Mouse (Mus musculus): ENCODE results near the gene Gper1.

The Gper1 gene

DNA sequence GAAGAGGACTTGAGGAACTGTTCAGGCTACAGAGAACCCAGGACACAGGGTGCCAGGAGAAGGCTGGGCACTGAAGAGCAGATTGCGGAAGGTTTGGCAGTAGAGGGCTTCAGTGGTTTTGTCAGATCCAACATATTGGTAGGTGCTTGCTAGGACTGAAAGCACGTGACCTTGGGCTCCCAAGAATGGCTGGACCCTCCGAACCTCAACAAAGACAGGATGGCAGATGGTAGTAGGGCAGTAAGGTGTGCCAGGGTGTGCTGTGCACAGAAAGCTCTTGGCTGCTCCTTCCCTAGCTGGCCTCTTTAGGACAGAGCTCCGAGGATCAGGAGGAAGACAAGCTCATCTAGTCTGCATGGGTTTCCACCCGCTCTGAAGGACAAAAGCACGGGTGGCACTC is 11.8 kb upstream of the Gper1 start:
- DNase-seq (ENCODE audit: low read depth, low spot score) = no peak

- no peak for DNase-seq (ENCODE audit: low read depth, low spot score)
Measured at GRCm38 (mm10) chr5:139411665-139412314, 11.2 kb upstream of the Gper1 start.

- no peak for DNase-seq (ENCODE audit: low read depth, low spot score)
Measured at GRCm38 (mm10) chr5:139413545-139413944, 9.4 kb upstream of the Gper1 start.

DNA sequence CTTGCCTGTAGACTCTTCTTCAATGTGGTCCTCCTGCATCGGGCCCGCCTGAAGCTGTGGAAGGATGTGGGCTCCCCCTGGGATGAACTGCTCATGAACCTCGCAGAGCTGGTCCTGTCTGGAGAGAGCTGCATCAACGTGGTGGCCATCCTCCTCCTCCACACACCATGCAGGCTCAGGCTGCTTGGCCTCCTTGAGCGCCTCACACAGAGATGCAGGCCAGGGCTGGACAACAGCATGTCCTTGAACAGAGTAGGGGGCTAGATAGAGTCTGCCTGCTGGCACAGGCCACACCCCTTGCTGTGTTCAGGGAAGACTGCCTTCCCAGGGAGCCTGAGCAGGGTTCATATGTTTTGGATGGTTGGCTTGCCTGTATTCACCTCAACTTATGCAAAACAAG is 8.0 kb upstream of the Gper1 start:
- no peak for DNase-seq (ENCODE audit: low read depth, low spot score)

GRCm38 (mm10) chr5:139416942-139417341 is 6.0 kb upstream of the Gper1 start:
- DNase-seq (ENCODE audit: low read depth, low spot score) = no peak

DNA sequence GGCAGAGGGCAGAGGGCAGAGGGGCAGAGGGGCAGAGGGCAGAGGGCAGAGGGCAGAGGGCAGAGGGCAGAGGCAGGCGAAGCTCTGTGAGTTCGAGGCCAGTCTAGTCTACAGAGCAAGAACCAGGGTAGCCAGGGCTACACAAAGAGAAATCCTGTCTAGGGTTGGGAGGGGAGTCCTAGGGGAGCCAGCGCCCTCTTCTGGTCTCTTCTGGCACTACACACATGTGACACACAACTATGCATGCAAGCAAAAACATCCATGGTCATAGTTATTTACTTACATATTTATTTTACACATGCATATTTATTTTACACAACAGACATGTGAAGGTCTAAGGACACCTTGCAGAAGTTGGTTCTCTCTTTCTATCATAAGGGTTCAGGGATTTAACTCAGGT is 5.5 kb upstream of the Gper1 start:
- DNase-seq (ENCODE audit: low read depth, low spot score) = no peak

- DNase-seq (ENCODE audit: low read depth, low spot score) = no peak
Measured at GRCm38 (mm10) chr5:139418110-139418509, 4.8 kb upstream of the Gper1 start.

- no peak for DNase-seq (ENCODE audit: low read depth, low spot score)
Measured at GRCm38 (mm10) chr5:139418633-139419032, 4.3 kb upstream of the Gper1 start.

DNA sequence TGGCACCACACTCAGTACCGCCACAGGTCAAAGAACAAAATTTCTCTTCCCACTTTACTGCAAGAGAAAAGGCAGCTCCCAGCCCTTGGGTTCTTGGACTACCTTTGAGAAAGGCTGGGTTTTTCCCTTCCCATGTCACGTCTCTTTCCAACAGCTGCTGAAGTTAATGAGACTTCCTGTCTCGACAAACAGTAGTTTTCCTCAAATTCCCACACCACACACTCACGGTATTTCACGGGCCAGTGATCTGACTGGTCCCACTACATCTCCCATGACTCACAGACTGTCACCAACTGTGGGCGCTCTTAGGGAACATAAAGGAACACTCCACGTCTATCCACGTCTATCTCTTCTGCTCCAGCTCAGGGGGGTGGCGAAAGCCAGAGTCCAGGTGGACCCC is 2.2 kb downstream of the Gper1 start:
- DNase-seq (ENCODE audit: low read depth, low spot score) = no peak

- DNase-seq (ENCODE audit: low read depth, low spot score) = no peak
Measured at GRCm38 (mm10) chr5:139427001-139427400, 4.0 kb downstream of the Gper1 start.

GRCm38 (mm10) chr5:139427989-139428388 is 5.0 kb downstream of the Gper1 start:
- no peak for DNase-seq (ENCODE audit: low read depth, low spot score)

GRCm38 (mm10) chr5:139429818-139430341 is 6.9 kb downstream of the Gper1 start:
- no peak for DNase-seq (ENCODE audit: low read depth, low spot score)

DNA sequence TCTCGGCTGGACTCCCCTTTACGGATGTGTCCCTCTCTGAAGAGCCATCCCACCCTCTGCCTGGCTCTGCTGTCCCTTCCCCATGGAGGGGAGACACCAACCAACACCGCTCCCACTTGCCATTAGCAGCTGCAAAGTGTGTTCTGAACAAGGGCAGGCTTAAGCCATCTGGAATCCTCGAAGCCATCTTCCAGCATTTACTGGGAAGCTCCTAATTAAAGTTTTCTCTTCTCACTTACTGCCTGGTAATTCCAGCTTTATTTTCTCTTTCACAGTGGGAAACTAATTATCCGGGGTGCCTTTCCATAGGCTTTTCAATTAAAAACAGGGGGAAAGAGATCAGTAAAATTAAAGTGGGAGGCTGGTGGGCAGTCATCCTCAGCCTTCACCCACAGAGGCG is 9.4 kb downstream of the Gper1 start:
- DNase-seq (ENCODE audit: low read depth, low spot score) = no peak

- DNase-seq (ENCODE audit: low read depth, low spot score) = no peak
Measured at GRCm38 (mm10) chr5:139432747-139433508, 10.0 kb downstream of the Gper1 start.

GRCm38 (mm10) chr5:139433842-139434568 is 11.1 kb downstream of the Gper1 start:
- DNase-seq (ENCODE audit: low read depth, low spot score) = no peak

DNA sequence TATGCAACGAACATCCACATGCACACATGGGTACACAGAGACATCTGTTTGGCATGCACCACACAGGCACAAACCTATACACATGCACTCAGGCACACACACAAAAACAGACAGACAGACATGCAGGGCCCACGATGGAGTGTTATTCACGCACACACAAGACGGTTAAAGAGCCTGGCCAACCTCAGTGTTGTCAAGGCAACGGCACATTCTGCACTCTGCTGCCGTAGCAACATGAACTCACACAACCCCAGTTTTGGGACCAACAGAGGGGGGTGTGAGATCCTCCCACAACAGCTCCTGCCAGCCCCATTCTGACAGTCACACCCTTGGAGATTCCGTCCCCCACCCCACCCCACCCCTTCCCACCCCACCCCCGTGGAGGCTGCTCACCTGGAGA is 12.0 kb downstream of the Gper1 start:
- no peak for DNase-seq (ENCODE audit: low read depth, low spot score)

GRCm38 (mm10) chr5:139437769-139438168 is 14.8 kb downstream of the Gper1 start:
- DNase-seq (ENCODE audit: low read depth, low spot score) = no peak

DNA sequence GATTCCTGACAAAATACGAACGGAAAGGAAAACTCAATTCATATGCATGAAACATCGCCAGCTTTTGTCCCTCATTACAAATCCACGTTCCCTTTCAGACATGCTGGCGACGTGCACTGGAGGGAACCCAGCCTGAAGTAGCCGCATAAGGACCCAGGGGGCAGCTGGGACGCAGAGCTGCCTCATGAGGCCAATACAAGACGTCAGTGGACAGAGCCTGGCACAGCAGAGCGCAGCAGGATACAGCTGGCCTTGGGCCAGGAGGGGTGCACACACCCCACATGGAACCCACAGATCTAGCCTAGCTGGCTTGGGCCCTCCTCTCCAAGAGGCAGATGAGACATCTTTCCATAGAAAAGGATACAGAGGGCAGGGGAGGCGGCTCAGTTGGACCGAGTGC is 15.5 kb downstream of the Gper1 start:
- no peak for DNase-seq (ENCODE audit: low read depth, low spot score)

DNA sequence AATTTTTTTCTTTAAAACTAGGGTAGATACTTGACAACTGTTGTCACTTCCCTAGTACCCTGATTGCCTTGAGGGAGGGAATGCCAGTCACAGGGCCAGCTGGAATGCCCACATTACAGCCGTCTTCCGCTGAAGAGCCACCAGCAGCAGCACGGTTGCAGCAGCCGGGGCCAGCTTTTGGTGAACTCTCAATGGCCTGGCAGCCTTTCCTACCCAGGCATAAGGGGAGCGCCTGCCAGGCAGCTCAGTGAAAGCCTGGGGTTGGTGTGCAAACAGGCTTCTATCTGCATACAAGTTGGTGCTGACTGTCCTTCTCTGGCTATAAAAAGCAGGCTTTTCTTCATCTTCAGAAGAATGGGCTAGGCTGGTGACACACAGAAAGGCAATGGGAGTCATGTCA is 17.5 kb downstream of the Gper1 start:
- DNase-seq (ENCODE audit: low read depth, low spot score) = no peak

GRCm38 (mm10) chr5:139440926-139441725 is 18.2 kb downstream of the Gper1 start:
- DNase-seq (ENCODE audit: low read depth, low spot score) = no peak

DNA sequence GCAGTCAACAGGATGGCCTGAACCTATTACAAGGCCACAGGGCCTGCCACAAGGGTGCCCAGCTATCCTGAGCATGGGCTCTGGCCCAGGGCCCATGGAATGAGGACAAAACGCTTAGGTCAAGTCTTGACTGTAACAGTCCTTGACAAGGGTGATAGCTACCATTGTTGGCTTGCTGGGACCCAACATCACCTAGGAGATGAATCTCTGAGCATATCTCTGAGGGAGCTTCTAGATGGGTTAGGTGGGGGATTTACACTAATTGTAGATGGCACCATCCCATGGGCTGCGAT is 18.7 kb downstream of the Gper1 start:
- DNase-seq (ENCODE audit: low read depth, low spot score) = no peak

- no peak for DNase-seq (ENCODE audit: low read depth, low spot score)
Measured at GRCm38 (mm10) chr5:139442428-139442827, 19.5 kb downstream of the Gper1 start.
